Mouse (Mus musculus) gastrocnemius, adult 2 months (tissue): ENCODE data around the gene Bfar. TPM values are rescaled to one million over a fixed set of nuclear protein-coding genes. Genes with fewer than 3 reads are reported as not detected.

Source experiments
- DNase-seq: peaks from one replicate; pipeline ENCODE4 v3.0.0; 2022
- H3K27ac ChIP-seq: fragments of 200-600 bp; 2 replicates; pipeline ENCODE4 v1.8.1; 2022; ENCODE audit warnings: mild to moderate bottlenecking
- H3K4me3 ChIP-seq: fragments of 200-600 bp; 2 replicates; pipeline ENCODE4 v1.8.1; 2022; ENCODE audit warnings: mild to moderate bottlenecking, moderate library complexity
- CTCF ChIP-seq: fragments of 200-600 bp; IDR thresholded peaks from 2 replicates; pipeline ENCODE4 v1.8.1; 2022; ENCODE audit warnings: antibody characterized with exemption, mild to moderate bottlenecking, moderate library complexity
- intact Hi-C: fragments of 180-260 bp; cut with DNase I; formaldehyde crosslinking; loops from one replicate; pipeline ENCODE4 v1.15.1; 2025
- total RNA-seq, 2 experiments: library from RNA; stranded (reverse); gene quantifications; 2 replicates each; pipeline ENCODE4 v1.2.3; 2021

The Bfar gene
- total RNA-seq, 2 experiments from 2014 or later: 34.6 to 36.4 TPM

DNA sequence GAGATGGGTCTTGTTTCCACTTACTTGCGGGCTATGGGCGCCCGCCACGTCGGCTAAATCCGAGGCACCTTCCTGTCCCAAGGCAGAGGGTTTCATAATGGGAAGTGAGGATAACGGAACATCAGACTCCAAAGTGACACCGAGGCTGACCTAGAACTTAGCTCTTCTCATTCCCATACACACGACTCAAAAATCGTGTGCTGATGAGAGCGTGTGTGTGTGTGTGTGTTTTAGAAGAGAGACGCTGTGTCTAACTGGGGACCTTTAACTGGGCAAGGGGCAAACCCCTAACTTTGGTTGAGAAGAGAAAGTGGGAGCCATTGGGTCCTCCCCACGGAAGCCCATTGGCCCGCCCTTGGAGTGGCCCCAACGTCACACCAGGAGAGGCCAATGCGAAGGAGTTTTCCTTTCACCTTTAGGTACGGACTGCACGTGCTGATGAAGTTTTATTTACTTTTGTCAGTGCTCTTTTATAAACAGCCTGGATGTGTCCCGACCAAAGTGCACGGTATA is 784 bp downstream of the Bfar start:
- no peak for TF ChIP-seq CTCF
- intact Hi-C loops: loop anchor here (5.0 to 10.0 kb wide), 2 partner anchors 150 to 482 kb away; no protein-coding TSS in a partner anchor
- peak; percentile 78 for DNase-seq
- Histone ChIP-seq H3K4me3 (peak overlapping the region; percentile 93), H3K27ac (peak overlapping the region; percentile 99)

DNA sequence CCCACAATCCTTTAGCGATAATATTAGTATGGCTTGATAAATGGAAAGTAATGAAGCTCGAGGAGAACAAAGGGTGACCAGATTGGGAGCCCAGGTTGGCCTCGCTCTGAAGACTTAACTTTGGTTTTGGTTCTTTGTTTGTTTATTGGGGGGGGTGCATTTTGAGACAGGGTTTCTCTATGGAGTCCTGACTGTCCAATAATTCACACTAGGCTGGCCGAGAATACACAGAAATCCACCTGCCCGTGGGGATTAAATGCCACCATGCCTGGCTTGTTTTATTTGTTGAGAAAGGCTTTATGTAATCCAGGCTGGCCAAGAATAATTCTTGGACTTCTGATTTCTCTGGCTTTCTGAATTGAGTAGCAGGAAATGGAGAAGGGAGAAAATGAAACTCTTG is 1.5 kb downstream of the Bfar start:
- intact Hi-C loops: loop anchor here (5.0 to 10.0 kb wide), 2 partner anchors 149 to 482 kb away; no protein-coding TSS in a partner anchor
- TF ChIP-seq CTCF: no peak
- Histone ChIP-seq H3K27ac (peak overlapping the region; percentile 99; the same call in 1 of the 2 replicates), H3K4me3 (peak overlapping the region; percentile 93)
- no peak for DNase-seq

DNA sequence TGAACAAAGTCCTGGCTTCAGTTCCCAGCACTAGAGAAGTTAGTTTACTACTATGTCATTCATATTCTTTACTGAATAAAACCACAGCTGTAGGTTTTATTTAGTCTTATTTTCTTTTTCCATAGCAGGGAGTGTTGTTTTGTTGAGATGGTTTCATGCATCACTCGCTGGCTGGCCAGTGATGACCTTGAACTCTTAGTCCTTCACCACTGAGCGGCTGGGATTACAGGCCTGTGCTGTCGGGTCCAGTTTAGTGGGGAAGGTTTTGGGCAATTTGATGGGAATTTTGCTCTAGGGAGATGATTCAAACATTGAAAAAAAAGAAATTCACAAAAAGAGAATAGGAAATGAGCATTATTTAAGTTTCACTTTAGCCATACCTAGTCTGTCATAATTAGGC is 2.9 kb downstream of the Bfar start:
- TF ChIP-seq CTCF: no peak
- intact Hi-C loops: loop anchor here (5.0 to 10.0 kb wide), 2 partner anchors 148 to 480 kb away; no protein-coding TSS in a partner anchor
- Histone ChIP-seq H3K4me3 (no peak overlapping the region), H3K27ac (no peak overlapping the region)
- DNase-seq: no peak

DNA sequence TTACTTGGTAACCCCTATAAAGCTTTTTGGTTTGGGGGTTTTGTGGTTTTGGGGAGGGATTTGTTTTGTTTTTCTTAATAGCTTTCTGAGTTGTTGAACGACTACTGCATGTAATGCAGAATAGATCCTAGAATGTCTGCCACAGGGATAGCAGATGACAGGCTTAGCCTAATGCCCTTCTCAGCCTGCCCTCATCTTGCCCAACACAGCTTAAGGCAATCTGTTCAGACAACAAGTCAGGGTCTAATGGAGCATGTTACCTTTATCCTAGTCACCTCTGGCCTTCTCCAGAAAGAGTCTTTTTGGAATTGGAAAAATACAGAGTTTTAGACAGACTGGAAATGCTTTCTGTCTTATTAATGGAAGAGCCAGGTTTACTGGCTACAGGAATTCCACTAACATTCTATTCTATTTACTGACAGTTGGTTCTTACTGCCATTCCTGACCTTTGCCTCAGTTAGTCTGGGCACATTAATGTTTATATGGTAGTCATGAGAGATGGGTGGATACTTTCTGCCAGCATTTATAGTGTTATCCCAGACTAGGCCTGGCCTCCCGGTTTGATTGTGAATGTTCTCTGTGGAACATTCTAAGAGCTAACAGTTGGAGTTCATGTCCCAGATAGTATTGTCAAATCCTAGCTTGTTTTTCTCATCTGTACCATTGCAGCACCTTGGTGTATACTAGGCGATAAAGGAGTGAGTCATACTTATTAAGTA is 7.1 kb downstream of the Bfar start:
- intact Hi-C loops: loop anchor here (10.0 kb wide), 1 partner anchor 476 kb away; no protein-coding TSS in a partner anchor
- DNase-seq: no peak
- Histone ChIP-seq H3K4me3 (no peak overlapping the region), H3K27ac (peak overlapping the region; percentile 51; the same call in 1 of the 2 replicates)
- no peak for TF ChIP-seq CTCF

DNA sequence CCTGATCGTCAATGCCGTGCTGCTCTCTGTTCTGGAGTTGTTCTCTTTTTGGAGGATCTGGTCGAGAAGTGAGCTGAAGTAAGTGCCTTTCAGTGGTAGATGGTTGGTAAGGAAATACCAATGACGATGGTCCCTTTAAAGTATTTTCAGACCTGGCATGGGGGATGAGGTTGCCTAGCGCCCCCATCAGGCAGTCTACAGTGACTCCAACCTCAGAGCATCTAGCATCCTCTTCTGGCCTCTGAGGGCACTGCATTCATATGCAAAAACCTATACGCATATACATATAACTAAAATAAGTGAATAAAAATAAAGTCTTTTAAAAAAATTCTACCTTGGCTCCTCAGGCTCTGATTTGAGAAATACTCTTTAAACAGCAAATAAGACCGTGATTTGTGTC is 27.3 kb downstream of the Bfar start:
- TF ChIP-seq CTCF: peak; percentile 34
- DNase-seq: no peak
- no peak overlapping the region for H3K4me3 ChIP-seq
- no peak overlapping the region for H3K27ac ChIP-seq
- intact Hi-C loops: no loop called here

DNA sequence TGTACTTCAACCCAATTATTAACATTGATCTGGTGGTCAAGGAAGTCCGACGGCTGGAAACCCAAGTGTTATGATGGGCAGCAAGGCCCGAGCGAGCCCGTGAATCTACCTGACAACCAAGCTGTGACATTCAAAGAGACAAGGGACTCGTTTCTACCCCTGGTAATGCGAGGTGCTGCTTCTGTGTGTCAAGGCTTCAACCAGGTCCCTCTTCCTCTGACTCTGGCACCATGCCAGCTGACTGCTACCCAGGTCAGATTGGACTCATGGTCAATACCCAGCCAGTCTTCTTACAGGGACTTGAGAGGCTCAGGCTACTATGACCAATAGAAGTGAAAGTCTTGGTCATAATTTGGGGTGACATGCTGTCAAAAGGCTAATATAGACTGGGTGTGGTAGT is 30.5 kb downstream of the Bfar start:
- DNase-seq: no peak
- intact Hi-C loops: no loop called here
- TF ChIP-seq CTCF: no peak
- H3K27ac ChIP-seq: no peak overlapping the region
- no peak overlapping the region for H3K4me3 ChIP-seq

DNA sequence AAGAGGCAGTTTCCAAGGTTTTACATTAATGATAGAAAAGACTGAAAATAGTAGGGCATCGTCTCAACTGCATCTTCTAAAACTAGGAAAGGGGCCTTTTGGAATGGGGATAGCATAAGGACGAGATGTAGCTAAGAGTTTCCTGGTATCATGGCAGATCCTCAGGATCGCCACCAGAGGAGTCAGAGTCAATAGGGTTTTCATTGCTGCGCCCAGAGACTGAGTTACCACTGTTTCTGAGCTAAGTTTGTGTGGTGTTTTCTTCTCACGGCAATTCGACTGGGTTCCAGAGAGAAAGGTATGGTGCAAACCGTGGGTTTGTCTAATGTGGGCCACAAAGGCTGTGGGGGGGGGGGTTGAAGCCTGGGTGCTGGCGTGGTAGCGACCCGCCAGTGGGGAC is 33.0 kb downstream of the Bfar start:
- DNase-seq: no peak
- TF ChIP-seq CTCF: no peak
- H3K27ac ChIP-seq: no peak overlapping the region
- H3K4me3 ChIP-seq: no peak overlapping the region
- intact Hi-C loops: no loop called here

DNA sequence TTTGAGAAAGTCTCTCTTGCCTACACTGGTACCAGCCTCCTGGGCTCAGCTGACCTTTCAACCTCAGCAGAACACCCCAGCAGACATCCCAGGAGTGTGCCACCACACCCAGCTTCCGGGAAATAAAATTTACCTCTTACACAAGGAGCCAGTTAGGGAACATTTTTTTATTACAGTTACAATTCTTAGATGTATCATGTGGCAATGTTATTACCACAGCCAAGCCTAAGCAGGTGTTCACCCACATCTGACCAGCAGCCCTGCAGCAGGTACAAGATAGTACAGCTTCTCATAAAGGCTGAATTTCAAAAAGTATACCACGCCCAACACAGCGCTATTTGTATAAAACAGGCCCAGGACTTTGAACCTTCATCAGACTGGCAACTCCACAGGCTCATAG is 43.3 kb downstream of the Bfar start:
- intact Hi-C loops: no loop called here
- TF ChIP-seq CTCF: no peak
- DNase-seq: no peak
- Histone ChIP-seq H3K4me3 (no peak overlapping the region), H3K27ac (no peak overlapping the region)

DNA sequence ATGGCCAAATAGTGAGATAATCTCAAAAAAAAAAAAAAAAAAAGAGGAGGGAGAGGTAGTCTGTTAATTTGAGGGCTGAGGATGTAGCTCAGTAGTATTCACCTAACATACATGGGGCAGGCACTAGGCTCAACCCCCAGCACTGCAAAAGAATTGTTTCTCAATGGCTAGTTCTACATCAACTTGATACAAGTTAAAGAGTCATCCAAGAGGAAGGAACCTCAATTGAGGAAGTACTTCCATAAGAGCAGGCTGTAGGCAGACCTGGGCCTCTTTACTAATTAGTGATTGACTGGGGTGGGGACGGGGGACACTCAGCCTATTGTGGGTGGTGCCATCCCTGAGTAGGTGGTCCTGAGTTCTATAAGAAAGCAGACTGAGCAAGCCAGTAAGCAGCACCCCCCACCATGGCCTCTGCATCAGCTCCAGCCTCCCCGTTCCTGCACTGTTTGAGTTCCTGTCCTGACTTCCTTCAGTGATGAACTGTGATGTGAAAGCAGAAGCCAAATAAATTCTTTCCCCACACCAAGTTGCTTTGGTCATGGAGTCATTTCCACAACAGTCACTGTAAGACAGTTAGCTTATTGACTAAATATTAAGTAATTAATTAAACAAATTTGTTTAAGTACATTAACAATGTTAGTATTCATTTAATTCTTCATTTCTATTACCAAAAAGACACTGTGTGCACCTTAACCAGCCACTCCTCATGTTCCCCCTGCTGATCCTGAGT is 45.3 kb downstream of the Bfar start:
- TF ChIP-seq CTCF: no peak
- Histone ChIP-seq H3K27ac (no peak overlapping the region), H3K4me3 (no peak overlapping the region)
- DNase-seq: no peak
- intact Hi-C loops: no loop called here

DNA sequence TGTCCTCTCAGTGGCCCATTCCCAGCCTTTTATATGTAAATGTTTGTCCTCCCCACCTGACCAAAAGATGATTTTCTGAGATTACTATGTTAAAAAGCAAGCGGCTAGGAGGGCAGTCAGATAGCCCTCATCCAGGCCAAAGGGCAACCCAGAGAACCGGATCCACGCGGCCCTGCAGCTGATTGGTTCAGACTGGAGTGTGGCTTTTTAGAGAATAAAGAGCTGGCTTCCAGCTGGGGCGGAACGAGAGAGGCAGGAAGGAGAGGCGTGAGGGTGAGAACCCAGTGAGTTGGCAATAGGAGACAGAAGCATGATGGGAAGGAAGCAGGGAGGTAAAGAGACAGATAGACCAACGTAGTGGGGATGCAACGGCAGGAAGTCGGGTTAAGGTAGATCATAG is 51.3 kb downstream of the Bfar start:
- no peak for DNase-seq
- Histone ChIP-seq H3K4me3 (no peak overlapping the region), H3K27ac (no peak overlapping the region)
- intact Hi-C loops: no loop called here
- TF ChIP-seq CTCF: no peak

DNA sequence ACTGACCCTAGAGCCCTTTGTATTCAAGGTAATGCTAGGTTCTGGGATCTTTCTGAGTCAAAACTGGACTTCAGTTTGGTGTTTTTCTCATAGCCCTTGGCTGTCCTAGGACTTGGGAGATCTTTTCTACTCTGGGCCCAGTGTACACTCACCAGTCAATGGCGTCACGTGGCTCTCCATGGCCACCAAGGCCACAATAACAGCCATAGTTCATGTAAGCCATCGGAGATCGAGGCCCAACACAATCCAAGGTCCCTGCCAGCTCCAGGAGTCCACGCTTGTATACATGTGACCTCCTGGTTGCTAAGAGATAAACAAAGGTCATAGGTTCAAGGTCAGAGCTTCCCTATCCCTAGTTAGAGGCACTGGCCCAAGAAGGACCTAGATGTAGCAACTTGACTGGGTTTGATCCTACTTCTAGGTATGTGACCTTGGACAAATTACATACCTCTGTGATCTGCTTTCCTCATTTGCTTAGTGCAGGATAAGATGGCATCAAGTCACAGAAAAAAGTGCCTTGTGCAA is 56.2 kb downstream of the Bfar start:
- Histone ChIP-seq H3K27ac (no peak overlapping the region), H3K4me3 (no peak overlapping the region)
- intact Hi-C loops: no loop called here
- no peak for TF ChIP-seq CTCF
- DNase-seq: no peak

DNA sequence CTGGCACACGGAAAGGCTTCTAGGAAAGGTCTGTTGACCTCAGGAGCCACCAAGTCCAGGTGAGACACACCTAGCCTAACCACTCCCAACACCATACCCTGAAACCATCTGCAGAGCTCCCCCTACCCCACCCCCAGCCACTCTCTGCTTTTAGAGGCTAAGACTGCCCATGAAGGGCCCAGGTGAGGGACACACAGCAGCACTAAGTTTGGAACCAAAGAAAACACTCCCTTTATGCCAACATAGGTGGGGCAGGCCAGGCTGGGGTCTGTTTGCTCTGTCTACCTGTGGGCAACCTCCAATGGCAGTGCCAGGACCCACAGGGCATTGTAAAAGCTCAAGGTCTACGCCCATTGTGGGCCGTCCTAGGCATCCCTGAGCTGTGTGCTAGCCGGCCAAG is 57.8 kb downstream of the Bfar start:
- intact Hi-C loops: no loop called here
- H3K4me3 ChIP-seq: no peak overlapping the region
- TF ChIP-seq CTCF: no peak
- no peak for DNase-seq
- H3K27ac ChIP-seq: no peak overlapping the region
